23 mouse cellular contexts compared by ENCODE assay signal in the genomic region with DNA sequence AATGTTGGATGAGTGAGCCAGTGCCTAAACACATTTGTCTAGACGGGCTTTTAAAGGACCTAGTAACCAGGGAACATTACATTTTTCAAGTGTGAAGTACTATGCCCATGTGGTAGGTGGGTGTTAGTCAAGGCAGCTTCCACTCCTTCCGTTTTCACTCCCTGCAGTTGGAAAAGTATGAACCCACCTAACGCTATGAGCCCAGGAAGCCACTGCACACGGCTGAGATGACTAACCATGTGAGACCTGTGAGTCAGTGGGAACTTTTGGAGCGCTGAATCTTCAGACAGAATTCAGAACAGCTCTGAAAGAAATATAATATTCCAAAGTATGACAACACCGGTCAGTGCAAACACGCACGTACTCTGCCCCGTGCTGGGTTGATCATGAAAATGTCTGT.
A peak's percentile ranks its signal among the peaks of the same experiment; 100 is the strongest.
DNase-seq lines count a peak whose midpoint lies in the region; ATAC-seq lines count a peak whose summit lies in the region.
"Had no signal": no experiment of that assay in that cellular context is flagged by ENCODE, and none has a peak within 500 bp of the region (broad histone marks: within the 10 kb centered on the region; RNA-seq: fewer than 3 reads in every experiment).

No protein-coding gene starts in this region.

- DNase-seq in frontal cortex, postnatal 10 days (ENCODE audit: low spot score in 2 of 2) = no peak
- peak; percentile 12 for DNase-seq in midbrain, embryonic 11.5 days (ENCODE audit: low spot score, missing footprints)
- peak; percentile 61 to 64 for DNase-seq in frontal cortex, postnatal 36 days (ENCODE audit: low spot score in 2 of 2)
- DNase-seq in left cerebral cortex, postnatal 36 days (ENCODE audit: low spot score in 2 of 2) = peak; percentile 55 to 61
- no peak for DNase-seq in thymus, postnatal 25 days
- DNase-seq: adrenal gland, postnatal 14 days; cerebellum, adult 8-10 months; cerebellum, postnatal 36 days; gastrocnemius, postnatal 25 days; heart, adult 18-20 months; kidney, postnatal 36 days; lung, postnatal 36 days; thymus, adult 2 months had no signal

- no peak overlapping the region for H3K4me3 ChIP-seq in midbrain, embryonic 11.5 days (ENCODE audit: low read depth, low read length)
- H3K4me3 ChIP-seq in midbrain, embryonic 16.5 days (ENCODE audit: low read depth, low read length) = no peak overlapping the region
- H3K4me3 ChIP-seq: forebrain, embryonic 13.5 days; hindbrain, embryonic 12.5 days; kidney, embryonic 15.5 days; limb, embryonic 15.5 days; lung, embryonic 15.5 days had no signal

- H3K9ac ChIP-seq in midbrain, embryonic 11.5 days (ENCODE audit: low read length) = no peak overlapping the region
- H3K9ac ChIP-seq in midbrain, embryonic 16.5 days (ENCODE audit: low read depth, low read length) = no peak overlapping the region
- H3K9ac ChIP-seq: forebrain, embryonic 13.5 days; hindbrain, embryonic 12.5 days; kidney, embryonic 15.5 days; limb, embryonic 15.5 days; liver, embryonic 14.5 days; lung, embryonic 15.5 days had no signal

- H3K36me3 ChIP-seq in midbrain, embryonic 11.5 days (ENCODE audit: control insufficient read depth, insufficient read depth, low read length) = peaks cover 8% of the 10 kb centered on the region
- H3K36me3 ChIP-seq in midbrain, embryonic 16.5 days (ENCODE audit: control insufficient read depth, insufficient read depth, low read length) = peaks cover 17% of the 10 kb centered on the region

- no peaks in the 10 kb centered on the region for H3K27me3 ChIP-seq in midbrain, embryonic 11.5 days (ENCODE audit: control insufficient read depth, insufficient read depth, low read length)
- no peaks in the 10 kb centered on the region for H3K27me3 ChIP-seq in midbrain, embryonic 16.5 days (ENCODE audit: control insufficient read depth, insufficient read depth, low read depth, low read length)
- H3K27me3 ChIP-seq: forebrain, embryonic 13.5 days; hindbrain, embryonic 12.5 days; kidney, embryonic 15.5 days; limb, embryonic 15.5 days; lung, embryonic 15.5 days had no signal

- ATAC-seq in frontal cortex, adult (ENCODE audit: low TSS enrichment) = peak; percentile 99
- ATAC-seq in midbrain, embryonic 11.5 days (ENCODE audit: low FRiP score) = no peak
- no peak for ATAC-seq in midbrain, embryonic 16.5 days
- no peak for ATAC-seq in megakaryocyte progenitor cell, adult 5-6 weeks (replicated peaks; ENCODE audit: poor library complexity)
- ATAC-seq: forebrain, embryonic 13.5 days; intestine, postnatal 0 days had no signal

- no peaks in the 10 kb centered on the region for H3K4me1 ChIP-seq in midbrain, embryonic 11.5 days (ENCODE audit: control insufficient read depth, insufficient read depth, low read length)
- no peaks in the 10 kb centered on the region for H3K4me1 ChIP-seq in midbrain, embryonic 16.5 days (ENCODE audit: control insufficient read depth, insufficient read depth, low read length)
- H3K4me1 ChIP-seq: forebrain, embryonic 13.5 days; hindbrain, embryonic 12.5 days; kidney, embryonic 15.5 days; limb, embryonic 15.5 days; lung, embryonic 15.5 days had no signal

- WGBS in midbrain, embryonic 11.5 days = 95% methylated on average over 9 of the region's 9 CpGs
- WGBS in midbrain, embryonic 16.5 days = 95% methylated on average over 9 of the region's 9 CpGs

- intact Hi-C loops in left cerebral cortex, postnatal 36 days (cut with DNase I) = no loop called here

- no peak overlapping the region for H3K27ac ChIP-seq in midbrain, embryonic 11.5 days (ENCODE audit: low read depth, low read length)
- H3K27ac ChIP-seq in midbrain, embryonic 16.5 days (ENCODE audit: low read length) = no peak overlapping the region
- H3K27ac ChIP-seq: forebrain, embryonic 13.5 days; hindbrain, embryonic 12.5 days; kidney, embryonic 15.5 days; limb, embryonic 15.5 days; liver, embryonic 14.5 days; lung, embryonic 15.5 days had no signal

- no peak overlapping the region for H3K4me2 ChIP-seq in midbrain, embryonic 11.5 days
- no peak overlapping the region for H3K4me2 ChIP-seq in midbrain, embryonic 16.5 days (ENCODE audit: low read length)
- H3K4me2 ChIP-seq: forebrain, embryonic 13.5 days; hindbrain, embryonic 12.5 days; kidney, embryonic 15.5 days; limb, embryonic 15.5 days; lung, embryonic 15.5 days had no signal

- H3K9me3 ChIP-seq in midbrain, embryonic 11.5 days (ENCODE audit: control insufficient read depth, low read length) = no peaks in the 10 kb centered on the region
- no peaks in the 10 kb centered on the region for H3K9me3 ChIP-seq in midbrain, embryonic 16.5 days (replicated peaks; ENCODE audit: control insufficient read depth, low read length, poor library complexity, severe bottlenecking)
- H3K9me3 ChIP-seq: forebrain, embryonic 13.5 days; hindbrain, embryonic 12.5 days; kidney, embryonic 15.5 days; limb, embryonic 15.5 days; lung, embryonic 15.5 days had no signal

Comparison
In these comparisons a context has a peak if more than half of its experiments do, and no peak if none do; other contexts are left out.
1. DNase-seq: peak in midbrain, embryonic 11.5 days (single experiment), frontal cortex, postnatal 36 days (2 of 2) and left cerebral cortex, postnatal 36 days (2 of 2); none in frontal cortex, postnatal 10 days (0 of 2) and thymus, postnatal 25 days (single experiment).